Mouse (Mus musculus): ENCODE measurements around the gene Rccd1.

- TF ChIP-seq CTCF (IDR thresholded peaks at IDR 0.05; ENCODE audit: low read depth) = no peak
- TF ChIP-seq EP300 (IDR thresholded peaks at IDR 0.05; ENCODE audit: low read depth) = no peak
Observed at GRCm38 (mm10) chr7:80283226-80283918, 40.9 kb downstream of the Rccd1 start.
